Mouse (Mus musculus) erythroblast, embryonic 14.5 days (primary cell): Measurements from ENCODE around the gene Proser2.

Source experiments
- GATA1 ChIP-seq: IDR thresholded peaks from 2 replicates; pipeline ENCODE4 v1.6.1; 2012; ENCODE audit warnings: low read length, inconsistent platforms, mixed read lengths
- TAL1 ChIP-seq: IDR thresholded peaks from 3 replicates; pipeline ENCODE4 v1.6.1; 2012; ENCODE audit warnings: low read length, inconsistent platforms, mixed read lengths

GRCm38 (mm10) chr2:6123046-6123445 is 7.0 kb downstream of the Proser2 start:
- TF ChIP-seq GATA1 (no peak), TAL1 (no peak)
